Mouse (Mus musculus): ENCODE measurements at regions not wholly inside any gene's neighbourhood (a gene's known extent, or its start where the extent isn't known, plus 50 kb on each side); places are given as distances from the start of the nearest gene placed in this dataset.

- peak; percentile 78 for DNase-seq (ENCODE audit: low read depth, low spot score)
These were observed 60.8 kb upstream of the Dnajc1 start for GRCm38 (mm10) chr2:18453426-18453825.

GRCm38 (mm10) chr2:18445809-18446208 is 53.2 kb upstream of the Dnajc1 start:
- no peak for DNase-seq (ENCODE audit: low read depth, low spot score)
